Mouse (Mus musculus): Measurements from ENCODE around the gene Tmem140. TPM values are rescaled to one million over a fixed set of nuclear protein-coding genes. Genes with fewer than 3 reads are reported as not detected.

Gene Tmem140
- 0.92 and 1.3 TPM in 2 replicates for polyA plus RNA-seq (2014; fragmentation: Nextera tagmentation; extraction: Ambion mirVana)

GRCm38 (mm10) chr6:34862791-34863403, at the start of gene Tmem140:
Tmem140 (plus strand) TSS chr6:34863146.
- WGBS: 30% methylated on average over 11 of the region's 11 CpGs
- Histone ChIP-seq H3K4me3 (ENCODE audit: control insufficient read depth in 1 of 2, insufficient read depth in 1 of 2, low read depth in 1 of 2, low read length in 2 of 2) (peak within 1 kb of the TSS in 1 of 2 experiments; percentile 25; a peak in 3 of 4 replicates), H3K4me2 (ENCODE audit: low read length) (peak within 1 kb of the TSS; percentile 61), H3K9me3 (ENCODE audit: control insufficient read depth, low read length) (no peaks in the 10 kb centered on the region), H3K4me1 (ENCODE audit: control insufficient read depth in 2 of 2, insufficient read depth in 2 of 2, low read length in 2 of 2) (peaks cover 16 to 19% of the 10 kb centered on the region in 2 experiments), H3K36me3 (ENCODE audit: control insufficient read depth, insufficient read depth, low read length) (no peaks in the 10 kb centered on the region), H3K27ac (replicated peaks in 1 of 2; ENCODE audit: control insufficient read depth in 1 of 2, insufficient read depth in 1 of 2, low read depth in 2 of 2, low read length in 2 of 2) (peak within 1 kb of the TSS in 1 of 2 experiments; percentile 5; a peak in 1 of 4 replicates), H3K9ac (ENCODE audit: low read length) (peak within 1 kb of the TSS; percentile 56), H3K27me3 (ENCODE audit: control insufficient read depth, insufficient read depth, low read length) (no peaks in the 10 kb centered on the region)
- ATAC-seq (ENCODE audit: insufficient number of reproducible peaks, insufficient read depth, low FRiP score, low read depth): no peak

GRCm38 (mm10) chr6:34824406-34824805, 38.5 kb upstream of the Tmem140 start:
- Histone ChIP-seq H3K4me3 (ENCODE audit: control insufficient read depth in 1 of 2, insufficient read depth in 1 of 2, low read depth in 1 of 2, low read length in 2 of 2) (no peak overlapping the region), H3K36me3 (ENCODE audit: control insufficient read depth, insufficient read depth, low read length) (no peaks in the 10 kb centered on the region), H3K27ac (replicated peaks in 1 of 2; ENCODE audit: control insufficient read depth in 1 of 2, insufficient read depth in 1 of 2, low read depth in 2 of 2, low read length in 2 of 2) (no peak overlapping the region), H3K9ac (ENCODE audit: low read length) (no peak overlapping the region), H3K4me1 (ENCODE audit: control insufficient read depth in 2 of 2, insufficient read depth in 2 of 2, low read length in 2 of 2) (no peaks in the 10 kb centered on the region), H3K9me3 (ENCODE audit: control insufficient read depth, low read length) (peaks cover 4% of the 10 kb centered on the region; the same call in 1 of the 2 replicates), H3K4me2 (ENCODE audit: low read length) (no peak overlapping the region), H3K27me3 (ENCODE audit: control insufficient read depth, insufficient read depth, low read length) (no peaks in the 10 kb centered on the region)
- ATAC-seq (ENCODE audit: insufficient number of reproducible peaks, insufficient read depth, low FRiP score, low read depth): no peak

GRCm38 (mm10) chr6:34832352-34832751, 30.6 kb upstream of the Tmem140 start:
- H3K36me3 ChIP-seq (ENCODE audit: control insufficient read depth, insufficient read depth, low read length): no peaks in the 10 kb centered on the region
- no peak overlapping the region for H3K9ac ChIP-seq (ENCODE audit: low read length)
- H3K4me3 ChIP-seq (ENCODE audit: control insufficient read depth in 1 of 2, insufficient read depth in 1 of 2, low read depth in 1 of 2, low read length in 2 of 2): no peak overlapping the region
- no peak overlapping the region for H3K4me2 ChIP-seq (ENCODE audit: low read length)
- ATAC-seq (ENCODE audit: insufficient number of reproducible peaks, insufficient read depth, low FRiP score, low read depth): no peak
- H3K27me3 ChIP-seq (ENCODE audit: control insufficient read depth, insufficient read depth, low read length): no peaks in the 10 kb centered on the region
- 92% methylated on average over 5 of the region's 5 CpGs for WGBS
- H3K4me1 ChIP-seq (ENCODE audit: control insufficient read depth in 2 of 2, insufficient read depth in 2 of 2, low read length in 2 of 2): no peaks in the 10 kb centered on the region
- H3K27ac ChIP-seq (replicated peaks in 1 of 2; ENCODE audit: control insufficient read depth in 1 of 2, insufficient read depth in 1 of 2, low read depth in 2 of 2, low read length in 2 of 2): no peak overlapping the region
- no peaks in the 10 kb centered on the region for H3K9me3 ChIP-seq (ENCODE audit: control insufficient read depth, low read length)

- H3K4me1 ChIP-seq (ENCODE audit: control insufficient read depth in 2 of 2, insufficient read depth in 2 of 2, low read length in 2 of 2): peaks cover 16 to 18% of the 10 kb centered on the region in 2 experiments
- H3K27me3 ChIP-seq (ENCODE audit: control insufficient read depth, insufficient read depth, low read length): no peaks in the 10 kb centered on the region
- no peak for ATAC-seq (ENCODE audit: insufficient number of reproducible peaks, insufficient read depth, low FRiP score, low read depth)
- no peaks in the 10 kb centered on the region for H3K9me3 ChIP-seq (ENCODE audit: control insufficient read depth, low read length)
- H3K4me2 ChIP-seq (ENCODE audit: low read length): no peak overlapping the region
- no peak overlapping the region for H3K4me3 ChIP-seq (ENCODE audit: control insufficient read depth in 1 of 2, insufficient read depth in 1 of 2, low read depth in 1 of 2, low read length in 2 of 2)
- no peak overlapping the region for H3K27ac ChIP-seq (replicated peaks in 1 of 2; ENCODE audit: control insufficient read depth in 1 of 2, insufficient read depth in 1 of 2, low read depth in 2 of 2, low read length in 2 of 2)
- WGBS: 78% methylated on average over 11 of the region's 11 CpGs
- H3K36me3 ChIP-seq (ENCODE audit: control insufficient read depth, insufficient read depth, low read length): no peaks in the 10 kb centered on the region
- no peak overlapping the region for H3K9ac ChIP-seq (ENCODE audit: low read length)
Observed at GRCm38 (mm10) chr6:34861546-34862053, 1.3 kb upstream of the Tmem140 start.

GRCm38 (mm10) chr6:34862381-34862780, 565 bp upstream of the Tmem140 start:
- ATAC-seq (ENCODE audit: insufficient number of reproducible peaks, insufficient read depth, low FRiP score, low read depth): no peak
- Histone ChIP-seq H3K4me3 (ENCODE audit: control insufficient read depth in 1 of 2, insufficient read depth in 1 of 2, low read depth in 1 of 2, low read length in 2 of 2) (no peak overlapping the region), H3K4me2 (ENCODE audit: low read length) (peak overlapping the region; percentile 61), H3K9ac (ENCODE audit: low read length) (no peak overlapping the region), H3K4me1 (ENCODE audit: control insufficient read depth in 2 of 2, insufficient read depth in 2 of 2, low read length in 2 of 2) (peaks cover 16 to 19% of the 10 kb centered on the region in 2 experiments), H3K9me3 (ENCODE audit: control insufficient read depth, low read length) (no peaks in the 10 kb centered on the region), H3K27ac (replicated peaks in 1 of 2; ENCODE audit: control insufficient read depth in 1 of 2, insufficient read depth in 1 of 2, low read depth in 2 of 2, low read length in 2 of 2) (no peak overlapping the region; a peak in 1 of 4 replicates), H3K36me3 (ENCODE audit: control insufficient read depth, insufficient read depth, low read length) (no peaks in the 10 kb centered on the region), H3K27me3 (ENCODE audit: control insufficient read depth, insufficient read depth, low read length) (no peaks in the 10 kb centered on the region)
- 88% methylated on average over 6 of the region's 6 CpGs for WGBS

- 42% methylated on average over 9 of the region's 9 CpGs for WGBS
Observed at GRCm38 (mm10) chr6:34863786-34864514, 1.0 kb downstream of the Tmem140 start.

GRCm38 (mm10) chr6:34865213-34865612, 2.3 kb downstream of the Tmem140 start:
- H3K27ac ChIP-seq (replicated peaks in 1 of 2; ENCODE audit: control insufficient read depth in 1 of 2, insufficient read depth in 1 of 2, low read depth in 2 of 2, low read length in 2 of 2): peak overlapping the region; percentile 52 to 59
- no peaks in the 10 kb centered on the region for H3K27me3 ChIP-seq (ENCODE audit: control insufficient read depth, insufficient read depth, low read length)
- H3K36me3 ChIP-seq (ENCODE audit: control insufficient read depth, insufficient read depth, low read length): no peaks in the 10 kb centered on the region
- no peak for ATAC-seq (ENCODE audit: insufficient number of reproducible peaks, insufficient read depth, low FRiP score, low read depth)
- H3K9ac ChIP-seq (ENCODE audit: low read length): no peak overlapping the region
- H3K4me3 ChIP-seq (ENCODE audit: control insufficient read depth in 1 of 2, insufficient read depth in 1 of 2, low read depth in 1 of 2, low read length in 2 of 2): no peak overlapping the region
- no peaks in the 10 kb centered on the region for H3K9me3 ChIP-seq (ENCODE audit: control insufficient read depth, low read length)
- H3K4me1 ChIP-seq (ENCODE audit: control insufficient read depth in 2 of 2, insufficient read depth in 2 of 2, low read length in 2 of 2): peaks cover 31 to 32% of the 10 kb centered on the region in 2 experiments
- no peak overlapping the region for H3K4me2 ChIP-seq (ENCODE audit: low read length)
- 49% methylated on average over 5 of the region's 5 CpGs for WGBS

More at GRCm38 (mm10) chr6:34863786-34864514, 1.0 kb downstream of the Tmem140 start:
- peaks cover 19 to 22% of the 10 kb centered on the region in 2 experiments for H3K4me1 ChIP-seq (ENCODE audit: control insufficient read depth in 2 of 2, insufficient read depth in 2 of 2, low read length in 2 of 2)
- H3K9ac ChIP-seq (ENCODE audit: low read length): peak overlapping the region; percentile 56; the same call in 1 of the 2 replicates
- no peak for ATAC-seq (ENCODE audit: insufficient number of reproducible peaks, insufficient read depth, low FRiP score, low read depth)
- no peaks in the 10 kb centered on the region for H3K9me3 ChIP-seq (ENCODE audit: control insufficient read depth, low read length)
- no peaks in the 10 kb centered on the region for H3K27me3 ChIP-seq (ENCODE audit: control insufficient read depth, insufficient read depth, low read length)
- H3K27ac ChIP-seq (replicated peaks in 1 of 2; ENCODE audit: control insufficient read depth in 1 of 2, insufficient read depth in 1 of 2, low read depth in 2 of 2, low read length in 2 of 2): 0 out of 4 replicates have a peak overlapping the region, but pooled peaks of 1 of the 2 experiments have one; percentile 5
- H3K4me2 ChIP-seq (ENCODE audit: low read length): peak overlapping the region; percentile 61; the same call in 1 of the 2 replicates
- H3K36me3 ChIP-seq (ENCODE audit: control insufficient read depth, insufficient read depth, low read length): no peaks in the 10 kb centered on the region
- no peak overlapping the region for H3K4me3 ChIP-seq (ENCODE audit: control insufficient read depth in 1 of 2, insufficient read depth in 1 of 2, low read depth in 1 of 2, low read length in 2 of 2)
